Mouse (Mus musculus): ENCODE data around the gene Pxdn. TPM values are rescaled to one million over a fixed set of nuclear protein-coding genes. Genes with fewer than 3 reads are reported as not detected.

Gene Pxdn
- total and polyA plus RNA-seq, 3 experiments, result 0.04 to 0.21 (median 0.14) TPM

- no peak overlapping the region for H3K4me3 ChIP-seq (replicated peaks in 1 of 3; ENCODE audit: low read depth in 2 of 3, low read length in 2 of 3, poor library complexity in 1 of 3)
- no peaks in the 10 kb centered on the region for H3K36me3 ChIP-seq (replicated peaks in 1 of 2; ENCODE audit: control insufficient read depth in 1 of 2, insufficient read depth in 1 of 2, low read length in 1 of 2)
- no peak overlapping the region for H3K9ac ChIP-seq (ENCODE audit: insufficient read depth, low read depth)
- no peak for TF ChIP-seq ZC3H11A (IDR thresholded peaks at IDR 0.05; ENCODE audit: low read depth, low read length)
- no peak for TF ChIP-seq GABPA (IDR thresholded peaks at IDR 0.05; ENCODE audit: insufficient replicate concordance, low read depth, low read length)
- no peak for TF ChIP-seq MAX (IDR thresholded peaks at IDR 0.05; ENCODE audit: low read length)
- no peak for TF ChIP-seq POLR2AphosphoS2 (IDR thresholded peaks at IDR 0.05; ENCODE audit: low read depth, low read length)
- no peak for TF ChIP-seq ZNF384 (IDR thresholded peaks at IDR 0.05; ENCODE audit: low read depth, low read length)
- no peak for TF ChIP-seq MYC (IDR thresholded peaks at IDR 0.05; ENCODE audit: low read depth, low read length)
- TF ChIP-seq USF2 (conservative IDR thresholded peaks at IDR 0.05; ENCODE audit: low read depth, low read length), result no peak
- TF ChIP-seq BHLHE40 (IDR thresholded peaks at IDR 0.05; ENCODE audit: low read depth, low read length), result no peak
- no peak for TF ChIP-seq CHD2 (IDR thresholded peaks at IDR 0.05; ENCODE audit: low read length)
- TF ChIP-seq JUND (conservative IDR thresholded peaks at IDR 0.05; ENCODE audit: low read depth, low read length), result no peak
- no peak for TF ChIP-seq NRF1 (IDR thresholded peaks at IDR 0.05; ENCODE audit: low read depth, low read length)
- no peak for TF ChIP-seq ELF1 (IDR thresholded peaks at IDR 0.05; ENCODE audit: low read depth, low read length)
- no peak for TF ChIP-seq KAT2A (IDR thresholded peaks at IDR 0.05; ENCODE audit: insufficient replicate concordance, low read length)
- no peak for TF ChIP-seq CHD1 (IDR thresholded peaks at IDR 0.05; ENCODE audit: low read depth, low read length)
- no peak for TF ChIP-seq SIN3A (IDR thresholded peaks at IDR 0.05; ENCODE audit: low read length)
- no peak for TF ChIP-seq TBP (conservative IDR thresholded peaks at IDR 0.05; ENCODE audit: low read depth, low read length)
- TF ChIP-seq HCFC1 (IDR thresholded peaks at IDR 0.05; ENCODE audit: low read depth, low read length), result no peak
- TF ChIP-seq TCF12 (IDR thresholded peaks at IDR 0.05; ENCODE audit: low read depth, low read length), result no peak
- TF ChIP-seq IRF4 (IDR thresholded peaks at IDR 0.05; ENCODE audit: low read depth, low read length), result no peak
- TF ChIP-seq NELFE (IDR thresholded peaks at IDR 0.05; ENCODE audit: low read depth, low read length), result no peak
- no peak overlapping the region for H3K4me2 ChIP-seq (ENCODE audit: insufficient read depth, low read depth, poor library complexity, severe bottlenecking)
- dilution Hi-C loops (cut with MboI; ENCODE audit: extremely low pct_ligation_motif_present, extremely low pct_unique_long_range_greater_than_20kb, low sequenced_read_pairs), result no loop called here
- DNase-seq (ENCODE audit: extremely low read depth), result no peak
- H3K27me3 ChIP-seq (replicated peaks), result no peaks in the 10 kb centered on the region
- no peaks in the 10 kb centered on the region for H3K9me3 ChIP-seq (replicated peaks; ENCODE audit: low read length)
- no peaks in the 10 kb centered on the region for H3K79me2 ChIP-seq (replicated peaks; ENCODE audit: control insufficient read depth, extremely low read depth, insufficient read depth, poor library complexity, severe bottlenecking)
- H3K4me1 ChIP-seq (ENCODE audit: control insufficient read depth in 1 of 2, insufficient read depth in 2 of 2), result no peaks in the 10 kb centered on the region
- in situ Hi-C loops (cut with MboI; ENCODE audit: low pct_ligation_motif_present, low pct_unique_long_range_greater_than_20kb, low sequenced_read_pairs), result no loop called here
- no peak overlapping the region for H3K27ac ChIP-seq (ENCODE audit: insufficient read depth, low read depth)
Observed at GRCm38 (mm10) chr12:30023491-30023890, 86.1 kb downstream of the Pxdn start.

GRCm38 (mm10) chr12:30024264-30024825, 86.9 kb downstream of the Pxdn start:
- no peaks in the 10 kb centered on the region for H3K27me3 ChIP-seq (replicated peaks)
- no peak overlapping the region for H3K4me3 ChIP-seq (replicated peaks in 1 of 3; ENCODE audit: low read depth in 2 of 3, low read length in 2 of 3, poor library complexity in 1 of 3)
- dilution Hi-C loops (cut with MboI; ENCODE audit: extremely low pct_ligation_motif_present, extremely low pct_unique_long_range_greater_than_20kb, low sequenced_read_pairs), result no loop called here
- H3K4me2 ChIP-seq (ENCODE audit: insufficient read depth, low read depth, poor library complexity, severe bottlenecking), result no peak overlapping the region
- no peaks in the 10 kb centered on the region for H3K79me2 ChIP-seq (replicated peaks; ENCODE audit: control insufficient read depth, extremely low read depth, insufficient read depth, poor library complexity, severe bottlenecking)
- no peak overlapping the region for H3K9ac ChIP-seq (ENCODE audit: insufficient read depth, low read depth)
- in situ Hi-C loops (cut with MboI; ENCODE audit: low pct_ligation_motif_present, low pct_unique_long_range_greater_than_20kb, low sequenced_read_pairs), result no loop called here
- H3K27ac ChIP-seq (ENCODE audit: insufficient read depth, low read depth), result no peak overlapping the region
- no peaks in the 10 kb centered on the region for H3K36me3 ChIP-seq (replicated peaks in 1 of 2; ENCODE audit: control insufficient read depth in 1 of 2, insufficient read depth in 1 of 2, low read length in 1 of 2)
- no peaks in the 10 kb centered on the region for H3K9me3 ChIP-seq (replicated peaks; ENCODE audit: low read length)
- no peak for DNase-seq (ENCODE audit: extremely low read depth)
- no peaks in the 10 kb centered on the region for H3K4me1 ChIP-seq (ENCODE audit: control insufficient read depth in 1 of 2, insufficient read depth in 2 of 2)
- TF ChIP-seq ETS1 (conservative IDR thresholded peaks at IDR 0.05; ENCODE audit: low read depth, low read length) (no peak), ZKSCAN1 (IDR thresholded peaks at IDR 0.05; ENCODE audit: borderline replicate concordance, low read depth, low read length) (no peak)

Measured in CH12.LX (cell line).